Mouse (Mus musculus): Measurements from ENCODE around the gene Slc25a15. TPM values are rescaled to one million over a fixed set of nuclear protein-coding genes. Genes with fewer than 3 reads are reported as not detected.

The Slc25a15 gene
- total RNA-seq (2023), result 5.1 TPM

GRCm38 (mm10) chr8:22398142-22398951, at the start of gene Slc25a15:
Slc25a15 (minus strand) TSS chr8:22398597.

DNA sequence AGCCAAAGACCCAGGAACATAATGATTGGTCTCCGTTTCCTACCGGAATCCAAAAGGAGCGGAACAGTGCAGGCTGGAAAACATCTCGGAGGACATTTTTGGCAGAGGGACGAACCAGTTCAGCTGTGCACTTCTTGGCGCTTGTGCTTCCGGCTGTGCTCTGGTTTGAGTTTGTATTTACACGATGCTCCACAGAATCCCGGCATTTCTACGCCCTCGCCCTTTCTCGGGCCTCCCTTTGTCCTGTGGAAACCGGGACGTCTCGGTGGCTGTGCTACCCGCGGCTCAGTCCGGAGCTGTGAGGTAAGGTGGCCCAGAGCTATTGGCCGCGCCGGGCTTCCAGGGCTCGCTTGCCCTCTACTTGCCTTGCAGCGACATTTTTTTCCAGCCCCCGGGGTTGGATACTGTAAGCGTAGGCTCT, 12.9 kb upstream of the Slc25a15 start, which contains the start of gene Mrps31:
Gene Mrps31, plus strand, starts transcription at position 80 of the 421 bp plus-strand sequence.

Other genes starting within 250 kb of the Slc25a15 start
- 4.0 TPM for gene Nek3, start 232.2 kb downstream of the Slc25a15 start, total RNA-seq (2023)
- 3.2 TPM for gene Ckap2, start 212.8 kb downstream of the Slc25a15 start, total RNA-seq (2023)
- gene Vps36, start 205.8 kb downstream of the Slc25a15 start, total RNA-seq (2023), result 23.8 TPM
- gene Thsd1, start 171.3 kb downstream of the Slc25a15 start, total RNA-seq (2023), result 0.64 TPM
- gene Tpte, start 115.2 kb downstream of the Slc25a15 start, total RNA-seq (2023), result not detected
- 13.4 TPM for gene Mrps31, start 12.8 kb upstream of the Slc25a15 start, total RNA-seq (2023)

Data from CD4-positive naive resting alpha-beta T cell, adult 76 days (primary cell).